Mouse (Mus musculus): ENCODE data around the gene Usp30.

Usp30 gene

DNA sequence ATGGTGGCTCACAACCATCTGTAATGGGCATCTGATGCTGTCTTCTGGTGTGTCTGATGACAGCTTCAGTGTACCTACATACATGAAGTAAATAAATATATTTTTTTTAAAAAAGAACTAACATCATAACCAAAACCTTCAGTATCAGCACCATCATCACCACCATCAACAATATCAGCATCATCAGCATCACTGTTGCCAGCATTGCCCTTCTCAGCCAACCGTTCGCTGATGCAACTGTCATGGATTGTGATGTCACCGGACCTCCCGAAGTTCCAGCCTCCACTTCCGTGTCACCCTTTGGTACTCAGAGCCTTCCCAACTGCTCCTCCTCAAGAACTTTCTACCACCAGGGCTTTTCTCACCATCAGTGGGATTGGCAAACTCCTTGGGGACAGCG, at the start of gene Usp30:
Gene Usp30 (plus strand): TSS at position 301 of the 400 bp plus-strand sequence.
- DNase-seq (ENCODE audit: low read depth, low spot score) = no peak

DNA sequence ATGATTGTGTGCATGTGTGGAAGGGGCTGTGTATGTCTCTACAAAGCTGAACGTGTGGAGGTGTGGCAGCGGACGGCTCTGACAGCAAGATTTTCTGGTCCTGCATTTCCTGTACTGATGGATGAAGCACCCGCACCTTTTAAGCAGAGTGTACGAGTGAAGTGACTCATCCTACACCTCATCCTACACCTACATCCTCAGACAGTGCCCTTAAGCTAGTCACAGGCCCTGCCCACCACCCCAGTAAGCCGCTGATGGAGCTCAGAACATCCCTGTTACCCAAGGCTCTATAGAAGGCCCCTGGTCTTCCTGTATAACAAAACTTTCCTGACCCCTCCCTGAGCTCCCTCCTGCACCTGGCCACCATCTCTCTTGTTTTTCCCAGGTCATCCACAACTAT, 40.9 kb upstream of the Usp30 start:
- no peak for DNase-seq (ENCODE audit: low read depth, low spot score)

- DNase-seq (ENCODE audit: low read depth, low spot score) = no peak
Observed at GRCm38 (mm10) chr5:114024885-114025284, 40.4 kb upstream of the Usp30 start.

DNA sequence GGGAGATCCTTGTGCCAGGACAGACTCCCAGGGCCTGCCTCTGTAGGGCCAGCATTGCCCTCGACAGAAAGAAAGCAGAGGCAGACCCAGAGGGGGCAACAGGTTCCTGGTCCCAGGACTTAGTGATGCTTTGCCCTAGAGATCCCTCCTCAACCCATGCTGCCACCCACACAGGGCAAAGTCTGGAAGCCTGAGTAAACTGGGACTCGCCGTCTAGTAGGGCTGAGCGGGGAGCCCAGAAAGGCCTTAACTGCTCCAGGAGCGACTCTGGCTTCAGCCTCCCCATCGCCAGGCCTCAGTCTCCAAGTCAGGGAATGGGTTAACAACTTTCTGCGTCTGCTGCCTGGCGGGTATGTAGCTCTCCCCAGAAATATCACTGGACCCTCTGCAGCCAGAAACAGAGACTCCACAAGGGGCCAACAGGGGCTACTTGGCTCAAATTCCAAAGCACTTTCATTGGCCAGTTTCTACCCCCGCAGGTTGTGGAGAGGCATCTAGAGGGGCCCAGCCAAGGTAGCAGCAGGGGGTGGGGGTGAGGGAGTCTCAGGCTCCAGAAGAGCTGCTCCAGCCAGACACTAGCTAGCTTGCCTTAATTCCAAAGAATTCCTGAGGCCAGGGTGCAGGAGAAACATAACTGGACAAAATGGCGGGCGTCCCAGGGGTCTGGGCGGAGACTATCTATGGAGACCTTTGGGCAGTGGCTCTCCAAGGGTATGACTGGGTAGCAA, 37.9 kb upstream of the Usp30 start:
- DNase-seq (ENCODE audit: low read depth, low spot score) = no peak

GRCm38 (mm10) chr5:114028111-114028510, 37.1 kb upstream of the Usp30 start:
- no peak for DNase-seq (ENCODE audit: low read depth, low spot score)

DNA sequence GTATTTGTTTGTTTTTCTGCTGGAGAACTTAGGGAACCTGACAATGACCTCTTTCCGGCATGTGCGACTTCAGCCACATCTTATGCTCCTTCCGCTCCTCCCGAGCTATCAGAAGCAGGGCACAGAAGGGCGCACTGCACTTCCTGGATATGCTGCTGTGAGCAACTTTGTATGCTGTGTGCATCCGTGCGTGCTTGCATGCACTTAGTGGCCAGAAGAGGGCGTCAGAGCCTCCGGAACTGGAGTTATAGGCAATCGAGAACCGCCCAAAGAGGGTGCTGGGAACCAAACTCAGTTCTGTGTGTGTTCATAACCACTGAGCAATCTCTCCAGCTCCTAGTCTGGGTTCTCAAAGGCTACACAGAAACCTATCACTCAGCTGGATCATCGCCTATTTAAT, 34.6 kb upstream of the Usp30 start:
- DNase-seq (ENCODE audit: low read depth, low spot score) = no peak

- DNase-seq (ENCODE audit: low read depth, low spot score) = no peak
Observed at GRCm38 (mm10) chr5:114032161-114032763, 33.0 kb upstream of the Usp30 start.

DNA sequence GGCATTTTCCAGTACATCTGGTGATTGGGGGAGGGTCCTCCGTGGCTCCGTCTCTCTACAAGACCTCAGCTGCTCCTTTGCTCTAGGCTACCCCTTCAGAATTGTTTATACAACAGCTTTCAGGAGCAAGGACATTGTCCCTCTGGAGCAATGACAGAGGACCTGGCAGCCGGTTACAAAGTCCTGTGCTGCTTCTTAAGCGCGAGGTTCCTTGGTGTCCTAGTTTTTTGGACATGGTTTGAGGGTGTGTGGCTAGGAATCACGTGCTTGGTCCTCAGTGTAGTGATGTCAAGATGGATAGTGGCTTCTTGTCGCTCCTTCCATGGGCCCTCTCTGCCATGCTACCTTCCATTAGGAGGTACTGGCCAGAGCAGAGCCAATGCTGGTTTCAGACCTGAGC, 30.9 kb upstream of the Usp30 start:
- DNase-seq (ENCODE audit: low read depth, low spot score) = no peak

GRCm38 (mm10) chr5:114035111-114035510, 30.1 kb upstream of the Usp30 start:
- DNase-seq (ENCODE audit: low read depth, low spot score) = no peak

DNA sequence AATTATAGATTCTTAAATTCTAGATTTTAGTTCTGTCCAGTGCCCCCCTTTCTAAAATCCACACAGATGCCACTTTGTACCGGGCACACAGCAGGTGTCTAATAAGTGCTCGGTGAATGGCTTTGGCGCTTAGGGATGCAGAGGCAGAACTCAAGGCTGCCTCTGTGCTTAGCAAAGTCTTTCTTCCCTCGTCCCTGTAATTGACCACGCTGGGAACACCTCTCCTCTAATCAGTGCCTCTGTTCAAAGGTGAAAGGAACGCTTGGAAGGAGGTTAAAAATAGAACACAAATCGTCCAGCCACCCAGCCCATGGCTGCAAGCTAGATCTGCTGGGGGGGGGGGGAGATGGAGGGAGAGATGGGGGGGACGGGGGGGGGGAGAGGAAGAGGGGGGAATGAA, 24.8 kb upstream of the Usp30 start:
- no peak for DNase-seq (ENCODE audit: low read depth, low spot score)

- no peak for DNase-seq (ENCODE audit: low read depth, low spot score)
Observed at GRCm38 (mm10) chr5:114040911-114041310, 24.4 kb upstream of the Usp30 start.

DNA sequence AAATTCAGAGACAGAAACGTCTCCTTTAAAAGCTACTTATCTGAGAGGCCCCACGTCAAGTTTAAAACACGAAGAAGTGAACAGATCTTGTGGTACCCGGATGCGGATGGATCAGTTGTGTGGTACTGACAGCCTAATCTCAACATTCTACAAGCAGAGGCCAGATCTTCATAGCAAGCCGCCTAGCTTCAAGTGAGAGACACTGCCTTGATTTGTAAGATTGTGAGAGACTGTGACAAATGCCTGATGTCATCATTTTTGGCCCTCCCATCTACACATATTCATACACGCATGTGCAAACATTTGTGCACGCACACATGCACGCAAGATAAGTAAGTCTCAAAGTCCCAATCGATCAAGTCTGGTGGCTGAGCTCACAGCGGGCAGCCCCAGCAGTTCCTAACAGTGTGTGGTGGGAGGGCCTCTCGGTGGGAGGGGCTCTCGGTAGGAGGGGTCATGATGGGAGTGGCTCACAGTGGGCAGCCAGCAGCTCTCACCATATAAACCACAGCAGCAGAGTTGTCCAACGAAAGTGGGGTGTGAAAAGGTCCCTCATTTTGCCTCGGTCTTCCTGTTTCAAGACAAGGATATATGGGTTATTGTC, 23.8 kb upstream of the Usp30 start:
- no peak for DNase-seq (ENCODE audit: low read depth, low spot score)

GRCm38 (mm10) chr5:114043800-114044199, 21.5 kb upstream of the Usp30 start:
- no peak for DNase-seq (ENCODE audit: low read depth, low spot score)

- DNase-seq (ENCODE audit: low read depth, low spot score) = no peak
Observed at GRCm38 (mm10) chr5:114045134-114045533, 20.1 kb upstream of the Usp30 start.

DNA sequence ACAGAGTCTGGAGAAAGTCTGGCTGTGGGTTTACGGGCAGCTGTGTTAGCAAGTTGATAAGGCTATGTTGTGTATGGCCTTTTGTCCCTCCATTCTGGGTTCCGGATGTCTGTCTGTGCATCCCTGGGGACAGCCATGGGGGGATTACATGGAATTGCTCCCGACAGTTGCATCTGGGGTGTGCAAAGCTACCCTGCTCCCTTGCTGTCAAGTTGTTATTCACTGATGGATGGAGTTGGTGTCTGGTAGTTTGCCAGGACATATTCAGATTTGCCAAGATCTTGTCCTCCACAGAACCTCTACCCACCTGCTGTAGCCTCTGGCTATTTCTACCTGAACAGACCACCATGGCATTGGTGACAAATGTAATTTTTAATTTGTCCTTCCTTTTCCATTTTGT, 19.1 kb upstream of the Usp30 start:
- no peak for DNase-seq (ENCODE audit: low read depth, low spot score)

- no peak for DNase-seq (ENCODE audit: low read depth, low spot score)
Observed at GRCm38 (mm10) chr5:114046604-114047003, 18.7 kb upstream of the Usp30 start.

DNA sequence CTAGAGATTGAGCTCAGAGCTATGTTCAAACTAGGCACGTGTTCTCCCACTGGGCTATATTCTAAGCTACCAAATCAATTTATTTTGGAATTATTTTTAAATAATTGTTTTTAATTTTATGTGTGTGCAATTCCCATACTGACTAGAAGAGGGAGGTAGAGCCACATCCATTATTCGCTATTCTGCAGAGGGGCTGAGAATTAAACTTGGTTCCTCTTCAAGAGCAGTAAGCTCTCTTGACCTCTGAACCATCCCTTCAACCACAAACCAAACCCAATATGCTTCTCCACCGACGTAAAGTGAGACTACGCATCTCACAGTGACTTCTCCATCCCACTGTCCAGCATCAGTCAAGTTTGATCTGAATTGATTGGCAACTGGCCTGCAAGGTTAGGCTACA, 18.1 kb upstream of the Usp30 start:
- DNase-seq (ENCODE audit: low read depth, low spot score) = no peak

DNA sequence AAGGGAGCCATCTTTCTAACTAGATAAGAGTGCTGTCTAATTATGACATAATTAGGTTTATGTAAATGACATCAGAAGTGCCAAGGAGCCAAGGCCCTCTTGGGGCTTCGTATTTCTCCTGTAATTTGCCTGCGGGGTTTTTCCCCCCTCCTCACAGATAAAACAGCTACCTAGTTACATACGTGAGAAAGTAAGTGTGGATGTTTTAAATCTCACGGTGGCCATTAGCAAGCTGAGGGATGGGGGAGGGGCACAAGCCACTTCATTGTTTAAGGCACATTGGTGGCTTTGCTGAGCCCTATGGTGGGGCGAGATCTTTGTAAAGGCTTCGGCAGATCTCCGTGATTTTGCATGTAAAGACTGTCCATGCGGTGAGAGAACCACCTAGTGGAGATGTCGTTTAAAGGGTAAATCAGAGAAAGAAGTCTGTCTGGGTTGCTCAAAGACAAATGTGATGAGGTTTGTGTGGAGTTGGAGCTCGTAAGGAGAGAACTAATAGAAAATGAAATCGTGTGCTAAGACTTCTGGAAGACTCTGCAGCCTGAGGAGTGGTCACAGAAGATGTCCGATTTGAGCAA, 16.4 kb upstream of the Usp30 start:
- DNase-seq (ENCODE audit: low read depth, low spot score) = no peak

DNA sequence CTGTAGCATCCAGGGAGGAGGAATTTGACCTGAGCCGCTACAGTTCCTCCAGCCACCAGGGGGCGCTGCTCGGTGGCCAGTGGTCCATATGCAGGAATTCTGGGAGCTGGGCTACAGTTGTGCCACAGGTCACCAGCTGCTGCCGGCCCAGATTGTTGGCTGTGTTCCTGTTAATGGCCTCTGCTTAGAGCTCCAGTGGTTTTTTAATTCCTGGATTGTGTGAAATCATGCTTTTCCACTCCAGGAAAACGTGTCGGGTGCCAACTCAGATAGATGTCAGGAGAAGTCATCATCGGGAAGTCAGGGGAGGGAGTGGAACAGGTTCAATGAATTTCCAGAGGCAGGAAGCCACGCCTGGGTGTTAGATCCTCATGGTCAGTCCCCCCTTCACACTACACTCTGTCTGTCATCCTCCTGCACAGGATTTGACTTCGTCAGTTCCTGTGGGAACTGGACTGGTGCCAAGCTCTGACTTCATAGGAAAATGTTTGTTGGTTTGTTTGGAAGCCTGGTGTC, 13.0 kb upstream of the Usp30 start:
- peak; percentile 71 for DNase-seq (ENCODE audit: low read depth, low spot score)

DNA sequence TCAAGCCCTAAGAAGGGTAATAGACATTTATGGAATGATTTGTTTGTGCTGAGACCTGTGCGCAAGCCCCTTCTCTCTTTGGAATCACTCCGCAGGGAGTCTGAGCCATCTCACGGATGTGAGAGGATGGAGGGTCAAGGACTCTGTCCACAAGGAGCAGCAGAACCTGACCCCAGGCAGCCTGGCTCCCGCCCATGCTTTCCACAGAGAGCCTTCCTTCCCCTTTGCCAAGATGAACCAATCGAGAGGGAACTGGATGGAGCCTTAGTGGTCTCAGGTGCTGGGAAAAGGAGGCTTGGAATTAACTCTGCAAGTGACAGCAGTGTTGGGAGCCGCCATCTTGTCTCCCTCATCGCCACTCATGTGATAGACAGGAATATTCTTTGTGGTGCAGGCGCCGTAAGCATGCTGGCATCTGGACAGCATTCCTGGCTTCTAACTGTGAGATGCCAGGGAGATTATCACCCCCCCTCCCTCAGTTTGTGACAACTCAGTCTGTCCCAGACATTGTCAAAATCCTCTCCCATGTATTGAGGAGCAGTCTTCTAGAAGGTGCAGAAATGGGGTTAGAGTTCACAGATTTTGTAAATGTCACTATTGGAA, 8.0 kb upstream of the Usp30 start:
- DNase-seq (ENCODE audit: low read depth, low spot score) = no peak

DNA sequence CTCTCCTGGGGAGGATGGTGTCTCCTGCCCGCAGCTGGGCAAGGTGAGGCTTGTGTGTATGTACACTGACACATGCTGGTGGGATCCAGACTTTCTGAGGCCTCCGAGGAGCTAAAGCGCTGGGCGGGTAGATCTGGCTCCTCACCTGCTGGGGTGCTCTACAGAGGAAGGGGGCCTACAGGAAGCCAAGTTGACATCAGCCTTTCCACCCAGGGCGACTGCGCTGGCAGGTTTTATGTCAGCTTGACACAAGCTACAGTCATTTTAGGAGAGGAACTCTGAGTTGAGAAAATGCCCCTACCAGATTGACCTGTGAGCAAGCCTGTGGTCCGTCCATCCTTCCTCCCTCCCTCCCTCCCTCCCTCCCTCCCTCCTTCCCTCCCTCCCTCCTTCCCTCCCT, 3.6 kb upstream of the Usp30 start:
- no peak for DNase-seq (ENCODE audit: low read depth, low spot score)

GRCm38 (mm10) chr5:114063958-114064357, 1.3 kb upstream of the Usp30 start:
- no peak for DNase-seq (ENCODE audit: low read depth, low spot score)

All from forelimb bud, embryonic 11.5 days (tissue).